Mouse (Mus musculus) liver, embryonic 16.5 days (tissue): ENCODE data around the gene Aox3. TPM values are rescaled to one million over a fixed set of nuclear protein-coding genes. Genes with fewer than 3 reads are reported as not detected.
A peak's percentile ranks its signal among the peaks of the same experiment; 100 is the strongest.

Experiments used
- ATAC-seq: fragments of 200-750 bp; cut with Nextera tagmentation; 2 replicates; pipeline ENCODE4 v1.8.0; 2017; ENCODE audit warnings: low read depth, mild to moderate bottlenecking, moderate number of reproducible peaks, moderate library complexity
- H3K27ac ChIP-seq: fragments of 300-500 bp; sonication (generic); 2 replicates; pipeline ENCODE4 v1.5.1; 2014; ENCODE audit warnings: mild to moderate bottlenecking, low read length
- H3K27me3 ChIP-seq: fragments of 300-500 bp; sonication (generic); 2 replicates; pipeline ENCODE4 v1.6.1; 2014; ENCODE audit warnings: low read depth, low read length, mixed read lengths; ENCODE audit not compliant: control insufficient read depth, insufficient read depth
- H3K36me3 ChIP-seq: fragments of 300-500 bp; sonication (generic); 2 replicates; pipeline ENCODE4 v1.6.1; 2014; ENCODE audit warnings: mild to moderate bottlenecking; ENCODE audit not compliant: control insufficient read depth, insufficient read depth
- H3K4me1 ChIP-seq: fragments of 300-500 bp; sonication (generic); 2 replicates; pipeline ENCODE4 v1.6.1; 2014; ENCODE audit warnings: low read depth, low read length, mixed read lengths; ENCODE audit not compliant: control insufficient read depth
- H3K4me2 ChIP-seq: fragments of 300-500 bp; sonication (generic); 2 replicates; pipeline ENCODE4 v1.6.1; 2014; ENCODE audit warnings: low read depth, low read length, mixed read lengths
- H3K4me3 ChIP-seq: fragments of 300-500 bp; sonication (generic); 2 replicates; pipeline ENCODE4 v1.5.1; 2014; ENCODE audit warnings: low read depth, mild to moderate bottlenecking, low read length
- H3K9ac ChIP-seq: fragments of 300-500 bp; sonication (generic); 2 replicates; pipeline ENCODE4 v1.6.1; 2014; ENCODE audit warnings: low read depth, low read length
- H3K9me3 ChIP-seq: fragments of 300-500 bp; sonication (generic); replicated peaks from 2 replicates; pipeline ENCODE4 v1.6.1; 2016; ENCODE audit warnings: low read length; ENCODE audit not compliant: control insufficient read depth
- WGBS: fragments of 180-500 bp; shearing (Covaris S2); extraction: QIAGEN DNeasy Blood & Tissue Kit; methylation state at CpG from one replicate; pipeline ENCODE4 v1.1.7; 2014; ENCODE audit not compliant: insufficient replicate concordance; 5-methylcytosine and 5-hydroxymethylcytosine counted together
- polyA plus RNA-seq: library from polyadenylated mRNA; unstranded; fragments of >200 nt; fragmentation: Nextera tagmentation; extraction: Ambion mirVana; gene quantifications from 2 replicates; pipeline ENCODE4 v1.2.1, GENCODE M21; 2015

The Aox3 gene
- polyA plus RNA-seq, 1 experiment from 2014 or later: 7.2 TPM

DNA sequence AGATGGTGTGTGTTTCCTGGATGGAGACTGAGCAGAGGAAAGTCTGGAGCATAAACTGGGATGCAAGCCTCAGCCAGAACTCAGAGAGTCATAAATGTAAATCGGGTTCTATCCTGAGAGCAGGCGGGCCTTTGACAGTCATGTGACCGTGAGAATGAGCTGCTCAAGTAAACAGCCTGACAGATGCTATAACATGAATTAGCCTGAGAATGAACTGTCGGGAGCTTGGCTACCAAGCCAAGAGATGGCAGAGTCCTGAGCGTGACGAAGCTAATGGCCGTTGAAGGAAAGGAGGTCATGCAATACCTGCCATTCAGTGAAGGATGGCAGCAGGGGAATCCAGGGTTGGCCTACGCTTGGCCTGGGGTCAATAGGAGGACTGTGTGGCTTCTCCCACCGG, 84.1 kb downstream of the Aox3 start:
- Histone ChIP-seq H3K27me3 (no peaks in the 10 kb centered on the region), H3K27ac (no peak overlapping the region), H3K9me3 (no peaks in the 10 kb centered on the region), H3K9ac (no peak overlapping the region), H3K4me1 (no peaks in the 10 kb centered on the region), H3K4me3 (no peak overlapping the region), H3K36me3 (no peaks in the 10 kb centered on the region), H3K4me2 (no peak overlapping the region)
- ATAC-seq: no peak
- 60% methylated on average over 9 of the region's 9 CpGs for whole genome bisulfite sequencing

DNA sequence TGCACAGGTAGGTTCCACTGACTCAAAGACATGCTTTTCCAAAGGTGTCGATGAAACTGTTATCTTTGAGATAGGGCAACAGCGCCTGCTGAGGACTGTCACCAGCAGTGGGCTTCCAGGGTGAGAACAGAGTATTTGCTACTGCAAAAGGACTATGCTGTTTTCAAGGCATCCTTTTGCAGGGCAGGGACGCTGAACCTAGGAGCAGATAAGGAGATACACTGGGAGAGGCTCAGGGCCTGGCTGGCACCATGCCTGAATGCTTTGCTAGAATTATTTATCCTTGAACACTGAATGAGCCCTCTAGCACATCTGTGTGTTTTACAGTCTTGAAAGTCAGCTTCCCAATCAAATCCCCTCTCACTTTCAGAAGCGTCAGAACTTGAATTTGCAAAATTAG, 85.5 kb downstream of the Aox3 start:
- H3K4me1 ChIP-seq: no peaks in the 10 kb centered on the region
- ATAC-seq: no peak
- H3K36me3 ChIP-seq: no peaks in the 10 kb centered on the region
- H3K27ac ChIP-seq: no peak overlapping the region
- no peaks in the 10 kb centered on the region for H3K9me3 ChIP-seq
- no peak overlapping the region for H3K4me2 ChIP-seq
- H3K9ac ChIP-seq: no peak overlapping the region
- H3K4me3 ChIP-seq: no peak overlapping the region
- no peaks in the 10 kb centered on the region for H3K27me3 ChIP-seq
- WGBS: 59% methylated on average over 4 of the region's 4 CpGs

DNA sequence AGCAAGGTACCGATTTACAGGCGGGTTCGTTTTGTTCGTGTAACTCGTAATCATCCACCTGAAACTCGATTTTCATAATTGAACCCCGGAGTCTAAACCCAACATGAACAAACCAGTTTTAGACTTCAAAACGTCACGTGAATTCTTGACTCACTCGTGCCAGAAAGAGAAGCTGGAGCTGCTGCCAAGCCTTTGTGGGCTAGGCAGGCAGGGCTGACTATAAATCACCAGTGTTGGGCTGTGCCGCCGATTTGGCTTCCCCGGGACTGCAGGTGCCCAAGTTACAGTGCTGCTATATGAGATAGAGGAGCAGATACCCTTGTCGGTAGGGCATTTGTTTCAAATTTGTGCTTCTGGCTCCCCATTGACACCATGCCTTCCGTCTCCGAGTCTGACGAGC, 97.3 kb downstream of the Aox3 start, which contains the start of gene Aox4:
Gene Aox4 (plus strand): TSS at position 195 of the 400 bp plus-strand sequence.
- WGBS: 56% methylated on average over 17 of the region's 17 CpGs
- no peaks in the 10 kb centered on the region for H3K4me1 ChIP-seq
- H3K4me3 ChIP-seq: no peak within 1 kb of the TSS
- no peak within 1 kb of the TSS for H3K9ac ChIP-seq
- H3K27ac ChIP-seq: no peak within 1 kb of the TSS
- H3K36me3 ChIP-seq: no peaks in the 10 kb centered on the region
- no peak for ATAC-seq
- no peaks in the 10 kb centered on the region for H3K27me3 ChIP-seq
- no peak within 1 kb of the TSS for H3K4me2 ChIP-seq
- no peaks in the 10 kb centered on the region for H3K9me3 ChIP-seq

DNA sequence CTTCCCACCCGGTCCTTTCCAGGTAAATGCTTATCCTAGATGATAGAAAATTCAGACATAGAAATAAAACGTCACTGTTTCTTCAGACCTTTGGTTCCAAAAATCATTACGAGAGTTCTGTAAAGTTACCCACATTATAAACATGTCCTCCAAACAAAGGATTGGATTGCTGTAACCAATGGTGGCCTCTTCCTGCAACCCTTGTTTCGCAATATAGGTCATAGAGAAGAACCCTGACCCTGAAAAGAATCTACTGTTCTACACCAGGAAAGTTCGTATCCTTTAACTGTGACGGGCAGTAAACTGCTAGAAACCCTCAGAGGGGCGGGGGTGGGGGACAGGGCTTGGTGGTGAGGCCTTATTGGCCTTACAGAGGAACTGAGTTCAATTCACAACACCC, 99.9 kb downstream of the Aox3 start:
- no peaks in the 10 kb centered on the region for H3K9me3 ChIP-seq
- 54% methylated on average over 7 of the region's 7 CpGs for WGBS
- H3K36me3 ChIP-seq: no peaks in the 10 kb centered on the region
- no peak overlapping the region for H3K27ac ChIP-seq
- H3K9ac ChIP-seq: no peak overlapping the region
- H3K27me3 ChIP-seq: no peaks in the 10 kb centered on the region
- ATAC-seq: peak; percentile 62
- H3K4me3 ChIP-seq: no peak overlapping the region
- no peak overlapping the region for H3K4me2 ChIP-seq
- no peaks in the 10 kb centered on the region for H3K4me1 ChIP-seq

GRCm38 (mm10) chr1:58213838-58214237, 100.9 kb downstream of the Aox3 start:
- H3K9ac ChIP-seq: no peak overlapping the region
- H3K4me3 ChIP-seq: no peak overlapping the region
- 66% methylated on average over 5 of the region's 5 CpGs for WGBS
- ATAC-seq: no peak
- no peaks in the 10 kb centered on the region for H3K27me3 ChIP-seq
- H3K9me3 ChIP-seq: no peaks in the 10 kb centered on the region
- H3K36me3 ChIP-seq: no peaks in the 10 kb centered on the region
- no peak overlapping the region for H3K27ac ChIP-seq
- H3K4me1 ChIP-seq: no peaks in the 10 kb centered on the region
- no peak overlapping the region for H3K4me2 ChIP-seq

DNA sequence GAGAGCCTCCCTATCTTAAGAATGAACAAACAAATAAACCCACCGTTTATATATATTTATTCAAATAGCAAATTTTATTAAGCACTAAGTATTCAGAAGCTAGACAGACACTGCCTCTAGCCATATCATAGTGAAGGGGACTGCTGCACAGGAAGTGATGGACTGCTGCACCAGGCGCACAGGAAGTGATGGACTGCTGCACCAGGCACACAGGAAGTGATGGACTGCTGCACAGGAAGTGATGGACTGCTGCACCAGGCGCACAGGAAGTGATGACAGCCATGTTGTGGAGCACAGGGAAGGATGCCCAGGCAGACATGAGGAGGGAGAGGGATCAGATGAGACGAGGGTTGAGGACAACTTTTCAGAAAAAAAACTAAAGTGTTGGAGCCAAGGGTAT, 102.4 kb downstream of the Aox3 start:
- Histone ChIP-seq H3K4me3 (no peak overlapping the region), H3K4me2 (no peak overlapping the region), H3K36me3 (no peaks in the 10 kb centered on the region), H3K9me3 (no peaks in the 10 kb centered on the region), H3K9ac (no peak overlapping the region), H3K4me1 (no peaks in the 10 kb centered on the region), H3K27ac (no peak overlapping the region), H3K27me3 (no peaks in the 10 kb centered on the region)
- ATAC-seq: no peak
- 59% methylated on average over 4 of the region's 4 CpGs for WGBS

DNA sequence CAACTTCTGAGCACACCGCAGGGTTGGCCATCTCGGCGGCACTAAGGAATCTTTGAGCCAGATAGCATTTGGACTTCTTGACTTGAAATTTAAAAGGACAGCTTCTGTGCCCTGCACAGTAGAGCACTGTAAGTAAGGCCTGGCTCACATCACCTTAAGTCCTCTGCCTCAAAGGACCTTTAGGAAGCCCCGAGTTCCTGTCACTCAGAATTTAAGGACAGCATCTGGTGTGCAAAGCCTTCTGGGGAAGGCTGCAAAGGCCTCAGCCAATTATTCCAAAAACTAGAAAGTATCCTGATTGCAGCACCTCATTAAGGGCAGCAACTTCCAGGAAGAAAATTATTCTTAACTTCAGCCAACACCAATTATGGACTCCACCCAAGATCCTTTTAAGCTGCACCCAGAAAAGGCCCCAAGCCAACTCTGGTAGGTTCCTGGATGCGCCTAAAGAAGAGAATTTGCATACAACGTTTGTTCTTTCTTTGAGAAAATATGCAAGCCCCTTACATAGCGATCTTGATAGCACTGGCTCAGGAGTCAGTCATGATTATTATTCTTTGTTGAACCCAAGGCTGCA, 103.1 kb downstream of the Aox3 start:
- Histone ChIP-seq H3K27me3 (no peaks in the 10 kb centered on the region), H3K4me2 (no peak overlapping the region), H3K9me3 (no peaks in the 10 kb centered on the region), H3K27ac (no peak overlapping the region), H3K9ac (no peak overlapping the region), H3K4me1 (no peaks in the 10 kb centered on the region), H3K36me3 (no peaks in the 10 kb centered on the region), H3K4me3 (no peak overlapping the region)
- 68% methylated on average over 7 of the region's 7 CpGs for WGBS
- ATAC-seq: no peak

- Histone ChIP-seq H3K27ac (no peak overlapping the region), H3K4me2 (no peak overlapping the region), H3K9ac (no peak overlapping the region), H3K9me3 (no peaks in the 10 kb centered on the region), H3K4me1 (no peaks in the 10 kb centered on the region), H3K4me3 (no peak overlapping the region), H3K27me3 (no peaks in the 10 kb centered on the region), H3K36me3 (no peaks in the 10 kb centered on the region)
- 71% methylated on average over 6 of the region's 6 CpGs for WGBS
- no peak for ATAC-seq
These were observed 108.1 kb downstream of the Aox3 start for GRCm38 (mm10) chr1:58221070-58221469.

DNA sequence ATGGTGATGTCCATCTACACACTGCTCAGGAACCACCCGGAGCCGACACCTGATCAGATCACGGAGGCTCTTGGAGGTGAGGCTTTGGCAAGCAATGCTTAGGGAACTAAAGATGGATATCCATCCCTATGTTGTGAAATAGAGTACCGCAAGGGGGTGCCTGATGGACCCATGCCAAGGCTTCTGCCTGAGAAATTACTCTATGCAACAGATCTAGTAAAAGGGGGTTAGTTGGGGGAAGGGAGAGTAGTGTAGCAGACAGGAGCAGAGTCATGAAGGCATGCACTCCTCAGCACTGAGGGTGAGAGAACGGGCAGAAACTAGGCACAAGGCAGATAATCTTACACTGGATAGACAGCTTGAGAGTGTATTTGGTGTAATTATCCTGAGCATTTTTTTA, 108.9 kb downstream of the Aox3 start:
- no peaks in the 10 kb centered on the region for H3K36me3 ChIP-seq
- H3K9me3 ChIP-seq: no peaks in the 10 kb centered on the region
- H3K4me2 ChIP-seq: no peak overlapping the region
- no peak overlapping the region for H3K4me3 ChIP-seq
- no peaks in the 10 kb centered on the region for H3K4me1 ChIP-seq
- H3K9ac ChIP-seq: no peak overlapping the region
- WGBS: 74% methylated on average over 5 of the region's 5 CpGs
- H3K27ac ChIP-seq: no peak overlapping the region
- no peak for ATAC-seq
- H3K27me3 ChIP-seq: no peaks in the 10 kb centered on the region
